Mouse (Mus musculus) liver, adult 2 months (tissue): ENCODE results near the gene Slc26a1.

Experiments
- CTCF ChIP-seq: fragments of 200-500 bp; IDR thresholded peaks from 2 replicates; pipeline ENCODE4 v1.5.1; 2011; ENCODE audit warnings: low read depth, low read length, control low read depth
- POLR2A ChIP-seq: fragments of 200-500 bp; IDR thresholded peaks from 2 replicates; pipeline ENCODE4 v1.6.1; 2011; ENCODE audit warnings: low read length, control low read depth; ENCODE audit not compliant: insufficient read depth; ENCODE audit errors: extremely low read depth

GRCm38 (mm10) chr5:108654444-108654990 lies 20.9 kb downstream of the Slc26a1 start:
- TF ChIP-seq CTCF (no peak), POLR2A (no peak)
